In the genomic region with DNA sequence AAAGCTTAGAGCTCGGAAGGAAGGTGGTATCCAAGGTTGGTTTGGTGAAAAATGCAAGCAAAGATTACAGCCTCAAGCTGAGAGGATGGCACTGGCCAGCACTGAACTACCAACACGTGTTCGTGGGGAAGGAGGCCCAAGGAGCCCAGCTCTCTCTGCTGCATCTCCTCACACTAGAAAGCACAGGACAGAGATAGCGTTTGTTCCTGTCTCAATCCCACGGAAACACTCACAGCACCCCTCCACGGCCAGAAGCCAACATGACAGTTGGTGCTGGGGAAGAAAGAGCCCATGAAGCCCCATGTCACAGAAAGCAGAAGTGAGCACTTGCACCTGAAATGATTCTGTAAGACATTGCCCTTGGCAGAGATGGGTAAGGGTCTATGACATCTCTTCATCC, we compare ENCODE assay signal across 12 mouse cellular contexts. TPM values are rescaled to one million over a fixed set of nuclear protein-coding genes. Genes with fewer than 3 reads are reported as not detected.
DNase-seq lines count a peak whose midpoint lies in the region; ATAC-seq and TF ChIP-seq lines count a peak whose summit lies in the region.
"Had no signal": no experiment of that assay in that cellular context is flagged by ENCODE, and none has a peak within 500 bp of the region (broad histone marks: within the 10 kb centered on the region; RNA-seq: fewer than 3 reads in every experiment).

No protein-coding gene starts in this region.

- H3K4me1 ChIP-seq in intestine, postnatal 0 days (replicated peaks; ENCODE audit: control insufficient read depth, insufficient read depth, low read length) = no peaks in the 10 kb centered on the region
- peaks cover 9% of the 10 kb centered on the region for H3K4me1 ChIP-seq in intestine, embryonic 16.5 days (ENCODE audit: control insufficient read depth, insufficient read depth, low read length)
- H3K4me1 ChIP-seq in CH12.LX (ENCODE audit: control insufficient read depth in 1 of 2, insufficient read depth in 2 of 2) = peaks cover 0 to 15% of the 10 kb centered on the region in 2 experiments; a peak in 2 of 4 replicates
- peaks cover 58% of the 10 kb centered on the region for H3K4me1 ChIP-seq in megakaryocyte, embryonic 14.5 days
- H3K4me1 ChIP-seq in hindbrain, embryonic 13.5 days (replicated peaks) = no peaks in the 10 kb centered on the region

- peak; percentile 57 for DNase-seq in CH12.LX (ENCODE audit: extremely low read depth)
- DNase-seq in ovary, adult 18-20 months (ENCODE audit: low spot score) = no peak
- DNase-seq in ovary, postnatal 10 days (ENCODE audit: low spot score) = no peak

- dilution Hi-C loops in CH12.LX (cut with MboI; ENCODE audit: extremely low pct_ligation_motif_present, extremely low pct_unique_long_range_greater_than_20kb, low sequenced_read_pairs) = no loop called here

- ATAC-seq in intestine, postnatal 0 days = no peak
- ATAC-seq in intestine, embryonic 16.5 days = no peak
- peak; percentile 57 for ATAC-seq in common myeloid progenitor, adult 5-6 weeks (replicated peaks; ENCODE audit: low read depth, poor library complexity, severe bottlenecking)
- ATAC-seq in hindbrain, embryonic 13.5 days (ENCODE audit: low FRiP score) = no peak
- ATAC-seq: activated CD4-positive, CD25-positive, alpha-beta regulatory T cell, adult 4 months; CD4-positive, CD25-positive, alpha-beta regulatory T cell, adult 4 months; hindbrain, embryonic 16.5 days; midbrain, embryonic 13.5 days had no signal

- peak; percentile 19 for TF ChIP-seq RAD21 in CH12.LX (IDR thresholded peaks at IDR 0.05; ENCODE audit: low read depth, low read length)

- no peak overlapping the region for H3K27ac ChIP-seq in intestine, postnatal 0 days (ENCODE audit: low read depth, low read length)
- H3K27ac ChIP-seq in intestine, embryonic 16.5 days (ENCODE audit: low read length) = no peak overlapping the region
- no peak overlapping the region for H3K27ac ChIP-seq in CH12.LX (ENCODE audit: insufficient read depth, low read depth)
- no peak overlapping the region for H3K27ac ChIP-seq in hindbrain, embryonic 13.5 days
- H3K27ac ChIP-seq: midbrain, embryonic 13.5 days had no signal

- H3K36me3 ChIP-seq in intestine, postnatal 0 days (ENCODE audit: control insufficient read depth, insufficient read depth) = peaks cover 15% of the 10 kb centered on the region
- peaks cover 2% of the 10 kb centered on the region; the same call in 1 of the 2 replicates for H3K36me3 ChIP-seq in intestine, embryonic 16.5 days (ENCODE audit: control insufficient read depth, insufficient read depth, low read length)
- peaks cover 67 to 91% of the 10 kb centered on the region in 2 experiments for H3K36me3 ChIP-seq in CH12.LX (replicated peaks in 1 of 2; ENCODE audit: control insufficient read depth in 1 of 2, insufficient read depth in 1 of 2, low read length in 1 of 2)
- H3K36me3 ChIP-seq in megakaryocyte, embryonic 14.5 days (replicated peaks; ENCODE audit: low read length) = peaks cover 12% of the 10 kb centered on the region
- H3K36me3 ChIP-seq in hindbrain, embryonic 13.5 days = peaks cover 5% of the 10 kb centered on the region; the same call in 1 of the 2 replicates

- no peak for TF ChIP-seq POLR2A in CH12.LX (IDR thresholded peaks at IDR 0.05; ENCODE audit: low read depth, low read length)

- no peak overlapping the region for H3K4me3 ChIP-seq in intestine, postnatal 0 days (ENCODE audit: low read depth, low read length)
- no peak overlapping the region for H3K4me3 ChIP-seq in intestine, embryonic 16.5 days (ENCODE audit: low read length)
- no peak overlapping the region for H3K4me3 ChIP-seq in CH12.LX (replicated peaks in 1 of 3; ENCODE audit: low read depth in 2 of 3, low read length in 2 of 3, poor library complexity in 1 of 3)
- H3K4me3 ChIP-seq in megakaryocyte, embryonic 14.5 days (replicated peaks) = peak overlapping the region; percentile 88
- no peak overlapping the region for H3K4me3 ChIP-seq in hindbrain, embryonic 13.5 days
- H3K4me3 ChIP-seq: midbrain, embryonic 13.5 days had no signal

- H3K4me2 ChIP-seq in intestine, postnatal 0 days (replicated peaks; ENCODE audit: low read depth) = peak overlapping the region; percentile 38; the same call in 1 of the 2 replicates
- no peak overlapping the region; the same call in 1 of the 2 replicates for H3K4me2 ChIP-seq in intestine, embryonic 16.5 days (ENCODE audit: low read depth, low read length)
- no peak overlapping the region for H3K4me2 ChIP-seq in CH12.LX (ENCODE audit: insufficient read depth, low read depth, poor library complexity, severe bottlenecking)
- H3K4me2 ChIP-seq in hindbrain, embryonic 13.5 days = no peak overlapping the region
- H3K4me2 ChIP-seq: midbrain, embryonic 13.5 days had no signal

- H3K79me2 ChIP-seq in CH12.LX (replicated peaks; ENCODE audit: control insufficient read depth, extremely low read depth, insufficient read depth, poor library complexity, severe bottlenecking) = no peaks in the 10 kb centered on the region; the same call in 1 of the 2 replicates

- no peak for TF ChIP-seq CTCF in intestine, postnatal 0 days (IDR thresholded peaks at IDR 0.05; ENCODE audit: low read depth)
- TF ChIP-seq CTCF in CH12.LX (conservative IDR thresholded peaks at IDR 0.05 in 1 of 2, IDR thresholded peaks at IDR 0.05 in 1 of 2; ENCODE audit: low read depth in 2 of 2, low read length in 2 of 2) = peak in 1 of 2 experiments; percentile 42; a peak in 2 of 4 replicates

- peak; percentile 40 for TF ChIP-seq EP300 in CH12.LX (IDR thresholded peaks at IDR 0.05; ENCODE audit: low read length)

- no peaks in the 10 kb centered on the region for H3K9me3 ChIP-seq in intestine, postnatal 0 days (ENCODE audit: control insufficient read depth)
- H3K9me3 ChIP-seq in intestine, embryonic 16.5 days (ENCODE audit: control insufficient read depth, low read length) = no peaks in the 10 kb centered on the region
- peaks cover 4% of the 10 kb centered on the region for H3K9me3 ChIP-seq in CH12.LX (replicated peaks; ENCODE audit: low read length)
- H3K9me3 ChIP-seq in megakaryocyte, embryonic 14.5 days = no peaks in the 10 kb centered on the region; the same call in 1 of the 2 replicates
- H3K9me3 ChIP-seq in hindbrain, embryonic 13.5 days = no peaks in the 10 kb centered on the region
- H3K9me3 ChIP-seq: midbrain, embryonic 13.5 days had no signal

- in situ Hi-C loops in CH12.LX (cut with MboI; ENCODE audit: low pct_ligation_motif_present, low pct_unique_long_range_greater_than_20kb, low sequenced_read_pairs) = no loop called here

- no peaks in the 10 kb centered on the region for H3K27me3 ChIP-seq in intestine, postnatal 0 days (replicated peaks; ENCODE audit: control insufficient read depth, insufficient read depth, low read length)
- no peaks in the 10 kb centered on the region for H3K27me3 ChIP-seq in intestine, embryonic 16.5 days (replicated peaks; ENCODE audit: control insufficient read depth, insufficient read depth, low read length)
- no peaks in the 10 kb centered on the region for H3K27me3 ChIP-seq in CH12.LX (replicated peaks)
- no peaks in the 10 kb centered on the region for H3K27me3 ChIP-seq in megakaryocyte, embryonic 14.5 days (replicated peaks)
- no peaks in the 10 kb centered on the region for H3K27me3 ChIP-seq in hindbrain, embryonic 13.5 days
- H3K27me3 ChIP-seq: midbrain, embryonic 13.5 days had no signal

- 64% methylated on average over 6 of the region's 6 CpGs for WGBS in intestine, postnatal 0 days
- WGBS in intestine, embryonic 16.5 days = 60% methylated on average over 6 of the region's 6 CpGs
- 61% methylated on average over 6 of the region's 6 CpGs for WGBS in hindbrain, embryonic 13.5 days

- H3K9ac ChIP-seq in intestine, postnatal 0 days (ENCODE audit: low read depth, low read length) = no peak overlapping the region
- H3K9ac ChIP-seq in intestine, embryonic 16.5 days (ENCODE audit: low read depth, low read length) = no peak overlapping the region
- no peak overlapping the region for H3K9ac ChIP-seq in CH12.LX (ENCODE audit: insufficient read depth, low read depth)
- H3K9ac ChIP-seq in hindbrain, embryonic 13.5 days = no peak overlapping the region
- H3K9ac ChIP-seq: midbrain, embryonic 13.5 days had no signal

TF ChIP-seq in CH12.LX, 34 proteins besides CTCF, POLR2A, EP300 and RAD21:
- TF ChIP-seq CHD1 (IDR thresholded peaks at IDR 0.05; ENCODE audit: low read depth, low read length) (no peak), BHLHE40 (IDR thresholded peaks at IDR 0.05; ENCODE audit: low read depth, low read length) (no peak), MAX (IDR thresholded peaks at IDR 0.05; ENCODE audit: low read length) (no peak), IRF4 (IDR thresholded peaks at IDR 0.05; ENCODE audit: low read depth, low read length) (peak; percentile 46; the same call in 1 of the 2 replicates), SMC3 (IDR thresholded peaks at IDR 0.05; ENCODE audit: low read depth, low read length) (peak; percentile 29), ETS1 (conservative IDR thresholded peaks at IDR 0.05; ENCODE audit: low read depth, low read length) (no peak), ZMIZ1 (IDR thresholded peaks at IDR 0.05; ENCODE audit: low read depth, low read length) (no peak), ZKSCAN1 (IDR thresholded peaks at IDR 0.05; ENCODE audit: borderline replicate concordance, low read depth, low read length) (no peak), POLR2AphosphoS2 (IDR thresholded peaks at IDR 0.05; ENCODE audit: low read depth, low read length) (0 out of 2 replicates have a peak, but pooled peaks have one; percentile 13), MEF2A (IDR thresholded peaks at IDR 0.05; ENCODE audit: borderline replicate concordance, low read depth, low read length) (no peak), UBTF (IDR thresholded peaks at IDR 0.05; ENCODE audit: low read depth, low read length) (no peak), MXI1 (IDR thresholded peaks at IDR 0.05; ENCODE audit: low read depth, low read length) (no peak)

RNA-seq across cellular contexts. Expression of gene Muc13, which starts 37.4 kb away (rescaled TPM):
- polyA plus RNA-seq in intestine, postnatal 0 days (2015; fragmentation: Nextera tagmentation; extraction: Ambion mirVana) = 459 and 473 TPM in 2 replicates
- polyA plus RNA-seq in intestine, embryonic 16.5 days (2015; fragmentation: Nextera tagmentation; extraction: Ambion mirVana) = 358 and 407 TPM in 2 replicates
- not detected in 2 replicates for total RNA-seq in CH12.LX (2012; rRNA removed)
- not detected in 2 replicates for total RNA-seq in CH12.LX (2014; rRNA removed)
- not detected in 2 replicates for polyA plus RNA-seq in CH12.LX (2012; ENCODE audit: insufficient read length, low read depth)
- total RNA-seq in common myeloid progenitor, adult 5-6 weeks (2017) = 185 and 198 TPM in 2 replicates
- polyA plus RNA-seq in megakaryocyte, embryonic 14.5 days (2012; ENCODE audit: insufficient read depth, low replicate concordance) = 11.6 and 21.1 TPM in 2 replicates
- not detected in 2 replicates for polyA plus RNA-seq in hindbrain, embryonic 13.5 days (2015; fragmentation: Nextera tagmentation; extraction: Ambion mirVana)
- polyA plus RNA-seq: hindbrain, embryonic 16.5 days had no signal

Comparison
In these comparisons a context has a peak if more than half of its experiments do, and no peak if none do; other contexts are left out.
1. RNA of gene Muc13, which starts 37.4 kb away (polyA plus RNA-seq): 459 to 473 TPM in intestine, postnatal 0 days, 358 to 407 TPM in intestine, embryonic 16.5 days and 11.6 to 21.1 TPM in megakaryocyte, embryonic 14.5 days; not detected in hindbrain, embryonic 13.5 days and not detected in CH12.LX; every median in the first group is over 10 times any median in the second.